Mouse (Mus musculus): Measurements from ENCODE around the gene Hivep2. TPM values are rescaled to one million over a fixed set of nuclear protein-coding genes. Genes with fewer than 3 reads are reported as not detected.

The Hivep2 gene
- polyA plus RNA-seq, 1 experiment from 2014 or later = 1.0 TPM

DNA sequence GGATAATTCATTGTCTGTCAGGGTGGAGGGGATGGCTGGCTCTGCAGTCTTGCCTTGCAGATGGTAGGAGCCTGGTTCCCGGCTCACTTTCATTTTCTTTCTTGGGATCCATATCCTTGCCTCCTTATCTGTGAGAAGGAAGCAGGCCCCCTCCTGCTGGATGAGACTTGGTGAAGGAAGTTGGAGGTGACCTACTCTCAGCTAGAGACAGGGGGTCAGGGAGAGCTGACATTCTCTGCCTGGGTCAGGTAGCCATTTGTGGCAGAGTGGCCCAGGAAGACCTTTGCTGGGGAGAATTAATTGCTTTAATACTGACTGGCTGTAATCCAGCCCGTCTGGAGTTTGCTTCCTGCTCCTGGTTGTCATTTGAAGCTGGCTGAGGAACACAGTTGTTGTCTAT lies 81.8 kb downstream of the Hivep2 start:
- 56% methylated on average over 2 of the region's 2 CpGs for WGBS
- H3K9me3 ChIP-seq = no peaks in the 10 kb centered on the region
- DNase-seq (ENCODE audit: extremely low spot score, low spot score) = no peak
- peaks cover 32% of the 10 kb centered on the region for H3K4me1 ChIP-seq
- no peaks in the 10 kb centered on the region for H3K36me3 ChIP-seq (replicated peaks)
- no peaks in the 10 kb centered on the region for H3K27me3 ChIP-seq (ENCODE audit: poor library complexity, severe bottlenecking)
- no peak overlapping the region for H3K4me3 ChIP-seq
- H3K27ac ChIP-seq = 0 out of 2 replicates have a peak overlapping the region, but pooled peaks have one; percentile 15

DNA sequence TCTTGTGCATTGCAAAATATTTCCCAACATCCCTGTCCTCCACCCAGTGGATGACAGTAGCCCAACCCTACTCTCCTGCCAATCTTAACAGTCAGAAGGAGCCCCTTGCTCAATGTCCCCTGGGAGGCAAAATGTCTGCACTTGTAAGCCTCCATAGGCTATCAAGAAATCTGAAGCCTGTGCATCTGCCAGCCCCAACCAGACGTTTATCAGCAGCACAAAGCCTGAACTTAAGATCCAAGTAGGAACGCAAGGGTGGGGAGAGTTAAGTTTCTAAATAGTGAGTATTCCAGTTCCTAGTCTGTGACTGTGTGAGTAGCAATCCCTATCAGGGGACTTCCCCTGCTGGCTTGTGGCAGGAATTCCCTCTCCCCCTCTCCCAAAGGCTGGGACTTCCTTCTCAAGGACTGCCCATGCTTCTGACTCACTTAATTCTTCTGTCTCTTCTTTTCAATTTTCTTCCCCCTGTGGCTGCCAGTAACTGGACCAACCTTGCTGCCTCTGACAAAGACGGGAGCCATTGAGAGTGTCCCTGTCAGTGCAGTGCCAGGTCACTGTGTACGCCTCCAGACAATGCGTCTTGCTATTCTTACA lies 82.5 kb downstream of the Hivep2 start:
- H3K4me3 ChIP-seq = no peak overlapping the region
- no peaks in the 10 kb centered on the region for H3K9me3 ChIP-seq
- no peaks in the 10 kb centered on the region for H3K36me3 ChIP-seq (replicated peaks)
- DNase-seq (ENCODE audit: extremely low spot score, low spot score) = no peak
- peaks cover 32% of the 10 kb centered on the region for H3K4me1 ChIP-seq
- H3K27ac ChIP-seq = no peak overlapping the region
- 73% methylated on average over 5 of the region's 5 CpGs for WGBS
- H3K27me3 ChIP-seq (ENCODE audit: poor library complexity, severe bottlenecking) = no peaks in the 10 kb centered on the region

DNA sequence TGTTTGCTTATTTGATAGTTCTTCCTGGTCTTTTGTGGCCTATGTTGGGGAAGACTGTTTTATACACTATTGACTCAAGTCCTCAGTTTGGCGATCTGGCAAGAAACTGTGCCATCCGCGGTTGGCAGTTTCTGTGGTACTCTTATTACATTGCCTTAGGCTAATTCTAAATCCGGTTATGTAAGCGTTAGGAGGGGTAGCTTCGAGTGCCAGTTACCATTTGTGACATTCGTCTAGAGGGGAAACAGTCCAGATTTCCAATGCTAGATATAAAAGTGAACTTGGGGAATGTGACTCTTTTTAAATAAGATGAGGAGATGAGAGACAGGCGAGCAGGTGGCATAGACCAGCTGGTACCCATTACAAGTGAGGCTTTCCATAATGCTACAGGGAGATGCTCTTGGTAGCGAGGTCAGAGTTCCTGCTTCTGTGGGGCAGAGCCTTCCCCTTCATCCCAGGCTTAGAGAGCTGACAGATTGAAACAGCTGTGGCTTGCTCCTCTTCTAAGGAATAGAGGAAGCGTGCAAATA lies 83.1 kb downstream of the Hivep2 start:
- Histone ChIP-seq H3K36me3 (replicated peaks) (no peaks in the 10 kb centered on the region), H3K4me1 (peaks cover 31% of the 10 kb centered on the region), H3K4me3 (no peak overlapping the region), H3K9me3 (no peaks in the 10 kb centered on the region), H3K27ac (no peak overlapping the region), H3K27me3 (ENCODE audit: poor library complexity, severe bottlenecking) (no peaks in the 10 kb centered on the region)
- DNase-seq (ENCODE audit: extremely low spot score, low spot score) = no peak
- WGBS = 71% methylated on average over 10 of the region's 10 CpGs

- WGBS = 89% methylated on average over 6 of the region's 6 CpGs
- peaks cover 27% of the 10 kb centered on the region for H3K4me1 ChIP-seq
- no peak overlapping the region for H3K27ac ChIP-seq
- H3K9me3 ChIP-seq = no peaks in the 10 kb centered on the region
- no peaks in the 10 kb centered on the region for H3K27me3 ChIP-seq (ENCODE audit: poor library complexity, severe bottlenecking)
- no peak for DNase-seq (ENCODE audit: extremely low spot score, low spot score)
- no peak overlapping the region for H3K4me3 ChIP-seq
- no peaks in the 10 kb centered on the region for H3K36me3 ChIP-seq (replicated peaks)
These were observed 83.8 kb downstream of the Hivep2 start for GRCm38 (mm10) chr10:14049686-14050085.

GRCm38 (mm10) chr10:14050586-14050985 lies 84.7 kb downstream of the Hivep2 start:
- no peaks in the 10 kb centered on the region for H3K9me3 ChIP-seq
- DNase-seq (ENCODE audit: extremely low spot score, low spot score) = no peak
- peaks cover 29% of the 10 kb centered on the region for H3K4me1 ChIP-seq
- 91% methylated on average over 8 of the region's 8 CpGs for WGBS
- H3K27me3 ChIP-seq (ENCODE audit: poor library complexity, severe bottlenecking) = no peaks in the 10 kb centered on the region
- no peak overlapping the region for H3K4me3 ChIP-seq
- H3K27ac ChIP-seq = no peak overlapping the region
- H3K36me3 ChIP-seq (replicated peaks) = no peaks in the 10 kb centered on the region

GRCm38 (mm10) chr10:14052109-14052689 lies 86.3 kb downstream of the Hivep2 start:
- no peak overlapping the region for H3K4me3 ChIP-seq
- no peaks in the 10 kb centered on the region for H3K27me3 ChIP-seq (ENCODE audit: poor library complexity, severe bottlenecking)
- 87% methylated on average over 8 of the region's 8 CpGs for WGBS
- H3K27ac ChIP-seq = no peak overlapping the region
- H3K36me3 ChIP-seq (replicated peaks) = no peaks in the 10 kb centered on the region
- peaks cover 37% of the 10 kb centered on the region for H3K4me1 ChIP-seq
- DNase-seq (ENCODE audit: extremely low spot score, low spot score) = no peak
- H3K9me3 ChIP-seq = no peaks in the 10 kb centered on the region

DNA sequence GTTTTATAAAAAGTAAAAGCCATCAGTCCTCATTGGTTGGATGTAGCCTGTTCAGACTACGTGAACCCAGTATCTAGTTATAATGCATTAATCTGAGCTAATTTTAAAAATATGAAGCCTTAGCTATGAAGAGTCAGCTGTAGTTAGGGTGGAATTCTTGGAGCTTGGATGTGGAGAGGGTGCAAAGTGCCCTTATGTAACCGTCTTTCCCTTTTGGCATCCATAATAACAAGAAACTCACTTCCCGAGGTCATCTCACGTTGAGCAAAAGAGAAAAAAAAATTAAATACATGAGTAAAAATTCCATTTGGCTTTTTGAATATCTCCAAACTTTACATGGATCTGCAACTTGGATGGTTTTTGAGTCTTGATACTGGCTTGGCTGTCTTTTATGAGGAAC lies 89.0 kb downstream of the Hivep2 start:
- no peaks in the 10 kb centered on the region for H3K36me3 ChIP-seq (replicated peaks)
- peaks cover 24% of the 10 kb centered on the region for H3K4me1 ChIP-seq
- H3K27me3 ChIP-seq (ENCODE audit: poor library complexity, severe bottlenecking) = no peaks in the 10 kb centered on the region
- H3K27ac ChIP-seq = no peak overlapping the region
- H3K4me3 ChIP-seq = no peak overlapping the region
- no peaks in the 10 kb centered on the region for H3K9me3 ChIP-seq
- 94% methylated on average over 4 of the region's 4 CpGs for WGBS
- no peak for DNase-seq (ENCODE audit: extremely low spot score, low spot score)

DNA sequence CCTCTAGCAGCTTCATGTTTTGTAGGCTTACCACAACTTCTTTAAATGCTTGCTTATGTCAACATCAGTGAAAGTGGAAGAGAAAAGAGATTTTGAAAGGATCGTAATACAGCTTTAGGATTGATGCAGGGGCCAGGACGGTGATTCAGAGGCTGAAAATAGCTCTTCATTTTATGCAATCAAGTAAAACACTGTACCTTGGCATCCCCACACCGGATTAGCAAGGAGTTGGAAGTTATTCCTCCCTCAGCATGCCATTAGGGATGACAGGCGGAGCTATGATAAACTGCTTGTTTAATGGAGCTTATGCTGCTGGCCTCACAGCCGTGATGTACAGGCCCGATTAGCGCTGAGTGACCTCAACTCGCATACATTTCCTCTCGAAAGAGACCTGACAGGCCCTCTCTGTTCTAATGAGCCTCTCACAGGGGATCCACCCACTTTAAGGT lies 89.7 kb downstream of the Hivep2 start:
- no peak for DNase-seq (ENCODE audit: extremely low spot score, low spot score)
- Histone ChIP-seq H3K27me3 (ENCODE audit: poor library complexity, severe bottlenecking) (no peaks in the 10 kb centered on the region), H3K4me1 (peaks cover 24% of the 10 kb centered on the region), H3K27ac (0 out of 2 replicates have a peak overlapping the region, but pooled peaks have one; percentile 80), H3K4me3 (no peak overlapping the region), H3K9me3 (no peaks in the 10 kb centered on the region), H3K36me3 (replicated peaks) (no peaks in the 10 kb centered on the region)
- 52% methylated on average over 9 of the region's 9 CpGs for WGBS

- no peak for DNase-seq (ENCODE audit: extremely low spot score, low spot score)
- peaks cover 24% of the 10 kb centered on the region for H3K4me1 ChIP-seq
- no peaks in the 10 kb centered on the region for H3K9me3 ChIP-seq
- H3K4me3 ChIP-seq = no peak overlapping the region
- WGBS = 83% methylated on average over 4 of the region's 4 CpGs
- H3K27me3 ChIP-seq (ENCODE audit: poor library complexity, severe bottlenecking) = no peaks in the 10 kb centered on the region
- 0 out of 2 replicates have a peak overlapping the region, but pooled peaks have one; percentile 80 for H3K27ac ChIP-seq
- H3K36me3 ChIP-seq (replicated peaks) = no peaks in the 10 kb centered on the region
These were observed 90.2 kb downstream of the Hivep2 start for GRCm38 (mm10) chr10:14056057-14056456.

DNA sequence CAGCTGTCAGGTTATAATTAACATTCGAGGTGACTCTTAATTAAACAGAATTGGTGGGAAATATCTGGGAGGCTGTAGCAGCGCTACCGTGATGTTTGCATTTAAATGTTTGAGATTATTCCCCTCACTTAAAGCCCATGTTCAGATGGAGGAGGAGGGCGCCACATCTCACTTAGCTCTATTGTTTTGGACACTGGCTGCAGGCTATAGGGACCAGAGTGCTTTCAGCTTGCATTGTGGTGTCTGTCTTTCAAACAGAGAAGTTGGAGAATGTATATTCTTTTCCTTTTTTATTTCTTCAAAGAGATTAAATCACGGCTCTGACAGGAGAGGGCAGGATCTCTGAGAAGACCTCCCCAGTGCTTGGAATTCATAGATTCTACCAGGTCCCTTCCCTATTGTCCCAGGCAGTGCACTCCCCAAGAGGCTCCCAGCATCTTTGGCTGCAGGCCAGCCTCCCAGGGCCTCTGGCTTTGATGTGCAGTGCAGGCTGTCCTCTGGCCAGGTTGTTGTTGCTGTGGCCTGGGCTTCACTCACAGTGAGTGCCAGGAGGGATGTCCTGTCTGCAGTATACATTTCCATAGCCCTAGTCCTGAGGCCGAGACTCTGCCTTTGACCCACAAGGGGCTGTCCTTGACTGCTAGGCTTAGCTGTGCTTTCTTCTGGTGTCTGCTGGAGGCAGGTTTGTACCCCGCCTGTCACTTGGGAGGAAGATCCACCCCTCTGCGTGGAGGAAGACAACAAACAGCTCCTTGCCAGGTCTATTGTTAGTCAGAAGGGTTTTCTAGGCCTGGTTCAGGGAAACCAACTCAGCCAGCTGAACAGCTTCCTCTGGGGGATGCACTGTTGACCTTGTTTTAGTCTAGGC lies 90.9 kb downstream of the Hivep2 start:
- no peaks in the 10 kb centered on the region for H3K36me3 ChIP-seq (replicated peaks)
- no peaks in the 10 kb centered on the region for H3K9me3 ChIP-seq
- no peaks in the 10 kb centered on the region for H3K27me3 ChIP-seq (ENCODE audit: poor library complexity, severe bottlenecking)
- H3K4me1 ChIP-seq = peaks cover 24% of the 10 kb centered on the region
- H3K27ac ChIP-seq = peak overlapping the region; percentile 80
- DNase-seq (ENCODE audit: extremely low spot score, low spot score) = no peak
- no peak overlapping the region for H3K4me3 ChIP-seq
- WGBS = 32% methylated on average over 8 of the region's 8 CpGs

- no peak for DNase-seq (ENCODE audit: extremely low spot score, low spot score)
- Histone ChIP-seq H3K4me1 (peaks cover 24% of the 10 kb centered on the region), H3K9me3 (no peaks in the 10 kb centered on the region), H3K27ac (0 out of 2 replicates have a peak overlapping the region, but pooled peaks have one; percentile 80), H3K36me3 (replicated peaks) (no peaks in the 10 kb centered on the region), H3K4me3 (no peak overlapping the region), H3K27me3 (ENCODE audit: poor library complexity, severe bottlenecking) (no peaks in the 10 kb centered on the region)
- WGBS = 92% methylated on average over 11 of the region's 11 CpGs
These were observed 92.1 kb downstream of the Hivep2 start for GRCm38 (mm10) chr10:14057841-14058605.

- 87% methylated on average over 2 of the region's 2 CpGs for WGBS
- no peaks in the 10 kb centered on the region for H3K36me3 ChIP-seq (replicated peaks)
These were observed 92.9 kb downstream of the Hivep2 start for GRCm38 (mm10) chr10:14058742-14059141.

More at GRCm38 (mm10) chr10:14058742-14059141, 92.9 kb downstream of the Hivep2 start:
- Histone ChIP-seq H3K4me3 (no peak overlapping the region), H3K9me3 (no peaks in the 10 kb centered on the region), H3K27ac (no peak overlapping the region), H3K4me1 (peaks cover 24% of the 10 kb centered on the region), H3K27me3 (ENCODE audit: poor library complexity, severe bottlenecking) (no peaks in the 10 kb centered on the region)
- no peak for DNase-seq (ENCODE audit: extremely low spot score, low spot score)
